9 mouse cellular contexts compared by ENCODE assay signal in genomic region chr3:153719256-153719970, GRCm38 (mm10). TPM values are rescaled to one million over a fixed set of nuclear protein-coding genes. Genes with fewer than 3 reads are reported as not detected.
A peak's percentile ranks its signal among the peaks of the same experiment; 100 is the strongest.
DNase-seq lines count a peak whose midpoint lies in the region; ATAC-seq lines count a peak whose summit lies in the region.
"Had no signal": no experiment of that assay in that cellular context is flagged by ENCODE, and none has a peak within 500 bp of the region (broad histone marks: within the 10 kb centered on the region; RNA-seq: fewer than 3 reads in every experiment).

No protein-coding gene starts in this region.

- intact Hi-C loops in heart, postnatal 36 days (cut with DNase I): no loop called here
- intact Hi-C loops in left cerebral cortex, postnatal 10 days (cut with DNase I): no loop called here

- H3K27ac ChIP-seq in heart, embryonic 14.5 days (replicated peaks in 1 of 2; ENCODE audit: control insufficient read depth in 1 of 2, insufficient read depth in 1 of 2, low read depth in 2 of 2, low read length in 2 of 2): peak overlapping the region in 1 of 2 experiments; percentile 24; a peak in 2 of 4 replicates
- peak overlapping the region; percentile 53; the same call in 1 of the 2 replicates for H3K27ac ChIP-seq in embryonic facial prominence, embryonic 14.5 days (replicated peaks; ENCODE audit: low read depth, low read length)
- H3K27ac ChIP-seq in liver, embryonic 13.5 days: peak overlapping the region; percentile 83

- H3K4me1 ChIP-seq in heart, embryonic 14.5 days (ENCODE audit: control insufficient read depth in 2 of 2, insufficient read depth in 2 of 2, low read length in 2 of 2): peaks cover 27 to 39% of the 10 kb centered on the region in 2 experiments
- H3K4me1 ChIP-seq in embryonic facial prominence, embryonic 14.5 days (ENCODE audit: control insufficient read depth, insufficient read depth, low read length): peaks cover 53% of the 10 kb centered on the region
- H3K4me1 ChIP-seq in liver, embryonic 13.5 days (replicated peaks): peaks cover 90% of the 10 kb centered on the region

- no peaks in the 10 kb centered on the region for H3K36me3 ChIP-seq in heart, embryonic 14.5 days (ENCODE audit: control insufficient read depth, insufficient read depth, low read length)
- no peaks in the 10 kb centered on the region for H3K36me3 ChIP-seq in embryonic facial prominence, embryonic 14.5 days (ENCODE audit: control insufficient read depth, insufficient read depth, low read length)
- 0 out of 2 replicates have a peak, but pooled peaks cover 2% of the 10 kb centered on the region for H3K36me3 ChIP-seq in liver, embryonic 13.5 days

- DNase-seq in heart, postnatal 36 days: no peak
- peak; percentile 43 for DNase-seq in CD4-positive, CD25-positive, alpha-beta regulatory T cell, adult 2 months (ENCODE audit: low read depth, low spot score)
- peak; percentile 60 for DNase-seq in embryonic facial prominence, embryonic 14.5 days (ENCODE audit: low spot score)
- DNase-seq in liver, embryonic 13.5 days: no peak
- no peak for DNase-seq in right cerebral cortex, postnatal 36 days (ENCODE audit: low spot score in 2 of 2)
- no peak for DNase-seq in left cerebral cortex, postnatal 10 days (ENCODE audit: extremely low spot score in 1 of 2, low spot score in 2 of 2)
- no peak for DNase-seq in gastrocnemius, postnatal 4 days (ENCODE audit: low spot score in 2 of 2)
- DNase-seq: left cerebral cortex, postnatal 4 days had no signal

- ATAC-seq in heart, embryonic 14.5 days (ENCODE audit: insufficient number of reproducible peaks, insufficient read depth, low FRiP score, low read depth): no peak
- ATAC-seq in embryonic facial prominence, embryonic 14.5 days (ENCODE audit: low read depth): peak; percentile 76
- ATAC-seq in liver, embryonic 13.5 days (ENCODE audit: low read depth): peak; percentile 30

- WGBS in heart, embryonic 14.5 days: 65% methylated on average over 9 of the region's 9 CpGs
- WGBS in embryonic facial prominence, embryonic 14.5 days: 43% methylated on average over 8 of the region's 9 CpGs
- 51% methylated on average over 9 of the region's 9 CpGs for WGBS in liver, embryonic 13.5 days (ENCODE audit: insufficient replicate concordance)

- H3K4me3 ChIP-seq in heart, embryonic 14.5 days (ENCODE audit: control insufficient read depth in 1 of 2, insufficient read depth in 1 of 2, low read depth in 1 of 2, low read length in 2 of 2): no peak overlapping the region
- no peak overlapping the region for H3K4me3 ChIP-seq in embryonic facial prominence, embryonic 14.5 days (ENCODE audit: low read depth, low read length)
- H3K4me3 ChIP-seq in liver, embryonic 13.5 days (replicated peaks): peak overlapping the region; percentile 3; the same call in 1 of the 2 replicates

- no peaks in the 10 kb centered on the region; the same call in 1 of the 2 replicates for H3K9me3 ChIP-seq in heart, embryonic 14.5 days (ENCODE audit: control insufficient read depth, low read length)
- H3K9me3 ChIP-seq in embryonic facial prominence, embryonic 14.5 days (ENCODE audit: control insufficient read depth, low read length): no peaks in the 10 kb centered on the region
- no peaks in the 10 kb centered on the region for H3K9me3 ChIP-seq in liver, embryonic 13.5 days (replicated peaks)

- 0 out of 2 replicates have a peak, but pooled peaks cover 4% of the 10 kb centered on the region for H3K27me3 ChIP-seq in heart, embryonic 14.5 days (ENCODE audit: control insufficient read depth, insufficient read depth, low read length)
- H3K27me3 ChIP-seq in embryonic facial prominence, embryonic 14.5 days (replicated peaks; ENCODE audit: control insufficient read depth, insufficient read depth, low read length): no peaks in the 10 kb centered on the region
- no peaks in the 10 kb centered on the region for H3K27me3 ChIP-seq in liver, embryonic 13.5 days

- no peak overlapping the region for H3K9ac ChIP-seq in heart, embryonic 14.5 days (ENCODE audit: low read length)
- no peak overlapping the region for H3K9ac ChIP-seq in embryonic facial prominence, embryonic 14.5 days (ENCODE audit: low read depth, low read length)
- H3K9ac ChIP-seq in liver, embryonic 13.5 days: peak overlapping the region; percentile 46

- H3K4me2 ChIP-seq in heart, embryonic 14.5 days (ENCODE audit: low read length): 0 out of 2 replicates have a peak overlapping the region, but pooled peaks have one; percentile 19
- H3K4me2 ChIP-seq in embryonic facial prominence, embryonic 14.5 days (ENCODE audit: low read depth, low read length): 0 out of 2 replicates have a peak overlapping the region, but pooled peaks have one; percentile 13
- H3K4me2 ChIP-seq in liver, embryonic 13.5 days: peak overlapping the region; percentile 94

RNA-seq across cellular contexts. Expression of gene St6galnac3, which starts 5.6 kb away (rescaled TPM):
- 23.7 and 27.7 TPM in 2 replicates for polyA plus RNA-seq in heart, embryonic 14.5 days (2014; fragmentation: Nextera tagmentation; extraction: Ambion mirVana)
- total RNA-seq in heart, postnatal 36 days (2021): 1 to 10 TPM; 4.1 to 6.6 TPM
- 30.6 and 44.1 TPM in 2 replicates for polyA plus RNA-seq in embryonic facial prominence, embryonic 14.5 days (2014; fragmentation: Nextera tagmentation; extraction: Ambion mirVana)
- polyA plus RNA-seq in liver, embryonic 13.5 days (2015; fragmentation: Nextera tagmentation; extraction: Ambion mirVana): 8.3 and 9.6 TPM in 2 replicates
- total RNA-seq in left cerebral cortex, postnatal 10 days (2021): 10 to 100 TPM; 10.7 to 12.7 TPM
- total RNA-seq in gastrocnemius, postnatal 4 days (2021): 10 to 100 TPM; 10.5 to 10.6 TPM

Comparison
In these comparisons a context has a peak if more than half of its experiments do, and no peak if none do; other contexts are left out.
1. H3K4me2 ChIP-seq: peak in every context shown above with its lines; median percentile 94 in liver, embryonic 13.5 days; 19 in heart, embryonic 14.5 days; 13 in embryonic facial prominence, embryonic 14.5 days.
2. DNase-seq: peak in CD4-positive, CD25-positive, alpha-beta regulatory T cell, adult 2 months (single experiment) and embryonic facial prominence, embryonic 14.5 days (single experiment); none in heart, postnatal 36 days (0 of 2), liver, embryonic 13.5 days (single experiment), right cerebral cortex, postnatal 36 days (0 of 2), left cerebral cortex, postnatal 10 days (0 of 2) and gastrocnemius, postnatal 4 days (0 of 2).